Mouse (Mus musculus): ENCODE measurements around the gene Dpysl4. TPM values are rescaled to one million over a fixed set of nuclear protein-coding genes. Genes with fewer than 3 reads are reported as not detected.

Gene Dpysl4
- polyA plus RNA-seq, 1 experiment from 2014 or later: 21.1 TPM

DNA sequence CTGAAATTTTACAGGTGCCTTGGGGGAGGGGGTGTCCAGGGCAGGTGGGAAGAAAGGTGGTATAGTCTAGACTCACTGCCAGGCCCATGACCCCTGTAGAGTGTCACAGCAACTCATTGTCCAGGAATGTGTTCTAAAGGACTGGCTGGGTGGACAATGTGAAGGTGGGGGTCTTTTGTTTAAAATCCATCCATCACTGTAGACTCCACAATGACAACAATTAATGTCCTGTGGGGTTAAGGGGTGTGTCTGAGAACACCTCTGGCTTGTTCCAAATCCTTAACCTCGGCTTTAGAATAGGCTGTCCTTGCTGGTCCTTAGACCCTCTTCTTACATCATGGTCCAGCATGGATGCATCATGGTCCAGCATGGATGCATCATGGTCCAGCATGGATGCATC is 1.5 kb upstream of the Dpysl4 start:
- WGBS: 68% methylated on average over 1 of the region's 1 CpGs

DNA sequence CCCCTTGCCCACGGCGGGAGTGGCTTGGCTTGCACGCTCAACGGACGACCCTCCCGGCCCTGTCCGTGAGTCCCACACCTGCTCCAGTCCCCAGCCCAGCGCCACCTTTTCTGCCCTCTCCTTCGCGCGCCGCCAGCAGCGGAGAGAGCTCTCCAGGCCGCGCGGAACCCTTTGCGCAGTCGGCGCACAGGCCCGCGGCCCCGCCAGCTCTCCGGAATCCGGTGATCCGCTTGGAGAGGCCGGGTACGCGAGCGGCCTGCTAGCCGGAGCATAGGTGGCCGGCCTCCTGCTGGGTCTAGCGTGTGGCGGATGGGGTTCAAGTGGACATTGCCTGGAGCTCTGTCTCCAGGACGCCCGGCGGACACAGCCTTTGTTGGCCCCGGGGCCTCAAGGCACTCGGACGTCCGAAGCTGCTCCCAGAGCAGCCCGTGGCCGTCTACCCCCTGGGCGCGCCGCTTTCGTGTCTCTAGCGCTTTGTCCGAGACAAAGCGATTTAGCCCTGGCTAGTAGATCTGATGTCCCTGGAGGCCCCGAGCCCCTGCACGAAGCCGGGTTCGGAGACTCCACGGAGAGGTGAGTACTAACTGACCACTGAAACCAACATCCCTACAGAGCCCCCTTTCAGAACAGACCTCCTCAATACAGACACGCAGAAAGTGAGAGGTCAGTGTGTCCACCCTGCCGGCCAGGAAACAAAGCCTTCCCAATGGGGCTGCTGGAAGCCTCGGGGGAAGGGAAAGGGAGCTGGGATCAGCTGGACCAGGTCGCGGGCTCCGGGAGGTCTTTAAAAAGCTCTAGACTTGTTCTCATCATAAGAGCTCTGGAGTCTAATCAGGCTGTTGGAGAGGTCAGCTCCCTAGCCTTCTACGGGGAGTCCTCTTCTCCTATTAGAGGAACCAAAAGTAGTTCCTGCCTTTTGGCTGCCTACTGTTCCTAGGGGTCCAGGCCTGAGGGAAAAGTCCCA is 676 bp downstream of the Dpysl4 start:
- WGBS: 3% methylated on average over 61 of the region's 61 CpGs
- Histone ChIP-seq H3K27me3 (peaks cover 19% of the 10 kb centered on the region), H3K36me3 (peaks cover 8% of the 10 kb centered on the region; the same call in 1 of the 2 replicates), H3K9ac (peak overlapping the region; percentile 47), H3K4me2 (replicated peaks) (peak overlapping the region; percentile 76), H3K4me3 (replicated peaks) (peak overlapping the region; percentile 67), H3K4me1 (peaks cover 23% of the 10 kb centered on the region), H3K9me3 (replicated peaks) (no peaks in the 10 kb centered on the region), H3K27ac (replicated peaks) (no peak overlapping the region; the same call in 1 of the 2 replicates)
- peak; percentile 58; the same call in 1 of the 2 replicates for ATAC-seq (ENCODE audit: insufficient number of reproducible peaks, low FRiP score, low TSS enrichment, low read depth)

More for the DNA sequence above, 1.5 kb upstream of the Dpysl4 start:
- Histone ChIP-seq H3K4me2 (replicated peaks) (no peak overlapping the region), H3K9ac (no peak overlapping the region), H3K4me1 (peaks cover 23% of the 10 kb centered on the region), H3K36me3 (no peaks in the 10 kb centered on the region), H3K9me3 (replicated peaks) (no peaks in the 10 kb centered on the region), H3K27me3 (peaks cover 19% of the 10 kb centered on the region), H3K4me3 (replicated peaks) (no peak overlapping the region), H3K27ac (replicated peaks) (no peak overlapping the region)
- ATAC-seq (ENCODE audit: insufficient number of reproducible peaks, low FRiP score, low TSS enrichment, low read depth): no peak

DNA sequence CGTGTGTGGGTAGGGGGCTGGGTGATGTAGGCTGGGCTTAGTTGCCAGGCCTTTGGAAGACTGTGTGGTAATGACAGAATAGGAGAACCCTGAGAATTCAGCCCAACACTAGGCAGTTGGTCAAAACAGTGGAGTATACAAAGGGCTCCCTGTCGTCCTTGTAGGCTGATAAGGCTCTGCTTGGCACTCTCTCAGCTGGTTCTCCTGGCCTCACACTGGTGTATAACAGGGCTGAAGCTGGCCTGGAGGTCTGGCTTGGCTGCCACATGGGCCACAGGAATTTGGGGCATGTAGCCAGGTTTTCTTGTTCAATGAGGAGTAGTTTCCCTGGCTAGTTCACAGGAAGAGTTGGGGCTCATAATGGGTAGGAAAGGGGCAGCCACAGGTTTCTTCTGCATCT is 2.0 kb downstream of the Dpysl4 start:
- H3K9ac ChIP-seq: no peak overlapping the region
- no peak overlapping the region for H3K4me3 ChIP-seq (replicated peaks)
- no peaks in the 10 kb centered on the region for H3K9me3 ChIP-seq (replicated peaks)
- H3K4me1 ChIP-seq: peaks cover 23% of the 10 kb centered on the region
- no peak for ATAC-seq (ENCODE audit: insufficient number of reproducible peaks, low FRiP score, low TSS enrichment, low read depth)
- H3K27me3 ChIP-seq: peaks cover 19% of the 10 kb centered on the region
- no peak overlapping the region for H3K4me2 ChIP-seq (replicated peaks)
- H3K36me3 ChIP-seq: peaks cover 19% of the 10 kb centered on the region; the same call in 1 of the 2 replicates
- WGBS: 55% methylated on average over 2 of the region's 2 CpGs
- no peak overlapping the region for H3K27ac ChIP-seq (replicated peaks)

DNA sequence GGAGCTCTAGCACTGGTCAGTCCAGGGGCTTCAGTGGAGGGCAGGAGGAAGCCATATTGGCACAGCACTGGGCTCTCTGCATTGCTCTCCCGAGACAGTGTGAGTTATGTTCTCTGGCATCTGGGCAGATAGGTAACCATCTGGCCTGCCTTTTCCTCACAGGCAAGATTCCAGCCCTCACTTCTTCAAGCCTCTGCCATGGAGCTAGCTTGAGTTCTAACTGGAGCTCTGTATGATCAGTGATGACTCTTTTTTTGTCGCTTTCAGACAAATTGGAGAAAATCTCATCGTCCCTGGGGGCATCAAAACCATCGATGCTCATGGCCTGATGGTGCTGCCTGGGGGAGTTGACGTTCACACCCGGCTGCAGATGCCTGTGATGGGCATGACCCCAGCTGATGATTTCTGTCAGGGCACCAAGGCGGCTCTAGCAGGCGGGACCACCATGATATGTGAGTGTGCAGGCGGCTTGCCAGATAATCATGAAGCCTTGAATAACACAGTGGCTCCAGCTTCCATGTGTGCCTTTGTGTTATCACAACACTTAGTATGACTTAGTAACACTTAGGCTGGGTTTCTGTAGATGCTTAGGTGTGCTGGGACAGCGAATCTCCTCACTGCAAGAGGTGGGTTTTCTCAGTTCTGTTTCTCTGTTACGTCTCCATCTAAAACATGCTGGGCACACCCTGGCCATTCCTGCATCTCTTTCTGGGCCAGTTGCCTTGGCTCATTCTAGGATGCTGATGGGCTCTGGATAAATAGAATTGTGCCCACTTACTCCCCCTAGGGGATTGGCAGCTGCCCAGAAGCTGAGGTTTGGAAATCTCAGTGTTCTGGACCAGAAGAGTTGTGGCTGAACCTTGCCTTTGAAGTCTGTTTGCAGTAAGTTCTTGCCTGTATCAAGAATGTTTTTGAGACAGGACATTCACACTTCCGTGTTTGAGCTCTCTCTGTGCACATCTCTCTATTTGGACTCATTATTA is 4.4 kb downstream of the Dpysl4 start:
- H3K9me3 ChIP-seq (replicated peaks): no peaks in the 10 kb centered on the region
- ATAC-seq (ENCODE audit: insufficient number of reproducible peaks, low FRiP score, low TSS enrichment, low read depth): no peak
- H3K4me3 ChIP-seq (replicated peaks): no peak overlapping the region
- peaks cover 19% of the 10 kb centered on the region; the same call in 1 of the 2 replicates for H3K36me3 ChIP-seq
- H3K27ac ChIP-seq (replicated peaks): no peak overlapping the region
- no peak overlapping the region for H3K4me2 ChIP-seq (replicated peaks)
- H3K4me1 ChIP-seq: peaks cover 23% of the 10 kb centered on the region
- H3K9ac ChIP-seq: no peak overlapping the region
- WGBS: 83% methylated on average over 12 of the region's 12 CpGs
- H3K27me3 ChIP-seq: peaks cover 13% of the 10 kb centered on the region

DNA sequence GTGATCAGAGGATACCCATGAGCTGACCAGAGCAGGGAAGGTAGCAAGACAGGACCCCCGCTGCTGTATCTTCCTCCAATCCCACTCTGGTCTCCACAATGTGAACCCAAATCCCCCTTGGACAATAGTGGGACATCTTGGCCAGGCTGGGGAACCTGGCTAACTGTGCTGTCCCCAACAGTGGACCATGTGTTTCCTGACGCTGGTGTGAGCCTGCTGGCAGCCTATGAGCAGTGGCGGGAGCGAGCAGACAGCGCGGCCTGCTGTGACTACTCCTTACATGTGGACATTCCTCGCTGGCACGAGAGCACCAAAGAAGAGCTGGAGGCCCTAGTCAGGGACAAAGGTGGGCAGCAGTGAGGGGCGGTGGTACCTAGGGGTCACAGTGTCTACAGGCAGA is 5.9 kb downstream of the Dpysl4 start:
- no peak for ATAC-seq (ENCODE audit: insufficient number of reproducible peaks, low FRiP score, low TSS enrichment, low read depth)
- 91% methylated on average over 9 of the region's 9 CpGs for WGBS
- peaks cover 4% of the 10 kb centered on the region; the same call in 1 of the 2 replicates for H3K27me3 ChIP-seq

DNA sequence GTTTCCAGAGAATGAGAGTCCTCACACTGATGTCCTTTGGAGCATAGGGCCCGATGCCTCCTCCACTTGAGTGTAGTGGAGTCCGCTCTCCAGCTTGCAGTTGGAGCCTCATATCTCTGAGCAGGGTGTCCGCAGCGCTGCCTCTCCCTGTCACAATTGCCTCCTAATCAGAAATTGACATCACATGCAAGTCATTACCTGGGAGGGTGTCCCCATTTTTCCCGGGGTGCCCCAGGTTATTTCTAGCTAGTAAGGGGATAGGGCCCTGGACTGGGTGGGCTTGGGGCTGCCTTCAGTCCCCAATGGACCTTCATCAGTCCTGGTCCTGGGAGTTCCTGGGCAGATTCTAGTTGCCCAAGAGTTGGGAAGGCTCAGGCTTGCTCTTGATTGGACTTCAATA is 6.9 kb downstream of the Dpysl4 start:
- WGBS: 93% methylated on average over 5 of the region's 5 CpGs
- H3K36me3 ChIP-seq: peaks cover 19% of the 10 kb centered on the region; the same call in 1 of the 2 replicates
- no peak for ATAC-seq (ENCODE audit: insufficient number of reproducible peaks, low FRiP score, low TSS enrichment, low read depth)

More for the DNA sequence above, 5.9 kb downstream of the Dpysl4 start:
- Histone ChIP-seq H3K4me3 (replicated peaks) (no peak overlapping the region), H3K9me3 (replicated peaks) (no peaks in the 10 kb centered on the region), H3K4me2 (replicated peaks) (no peak overlapping the region), H3K9ac (no peak overlapping the region), H3K36me3 (peaks cover 19% of the 10 kb centered on the region; the same call in 1 of the 2 replicates), H3K4me1 (peaks cover 11% of the 10 kb centered on the region), H3K27ac (replicated peaks) (no peak overlapping the region)

DNA sequence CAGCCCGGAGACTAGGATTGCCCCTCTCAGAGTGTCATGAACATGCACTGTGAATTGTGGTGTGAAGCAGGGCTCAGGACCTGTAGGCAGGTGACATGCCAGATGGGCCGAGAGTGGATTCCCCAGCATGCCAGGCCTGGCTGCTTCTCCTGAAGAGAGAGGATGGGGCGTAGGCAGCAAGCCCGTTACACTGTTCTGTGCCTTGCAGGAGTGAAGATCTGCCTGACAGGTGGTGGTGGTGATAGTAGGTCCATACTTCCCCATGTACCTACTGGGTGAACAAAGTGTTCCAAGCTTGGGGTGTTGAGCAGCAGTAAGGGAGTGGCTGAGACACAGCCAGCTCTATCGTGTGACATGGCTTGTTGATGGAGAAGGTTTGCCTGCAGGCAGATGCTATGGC is 7.3 kb downstream of the Dpysl4 start:
- Histone ChIP-seq H3K4me3 (replicated peaks) (no peak overlapping the region), H3K27me3 (no peaks in the 10 kb centered on the region), H3K36me3 (peaks cover 19% of the 10 kb centered on the region; the same call in 1 of the 2 replicates), H3K4me2 (replicated peaks) (no peak overlapping the region), H3K4me1 (no peaks in the 10 kb centered on the region), H3K27ac (replicated peaks) (no peak overlapping the region), H3K9ac (no peak overlapping the region), H3K9me3 (replicated peaks) (no peaks in the 10 kb centered on the region)
- 83% methylated on average over 5 of the region's 5 CpGs for WGBS
- ATAC-seq (ENCODE audit: insufficient number of reproducible peaks, low FRiP score, low TSS enrichment, low read depth): no peak

More for the DNA sequence above, 6.9 kb downstream of the Dpysl4 start:
- H3K9ac ChIP-seq: no peak overlapping the region
- H3K4me2 ChIP-seq (replicated peaks): no peak overlapping the region
- H3K9me3 ChIP-seq (replicated peaks): no peaks in the 10 kb centered on the region
- H3K4me3 ChIP-seq (replicated peaks): no peak overlapping the region
- no peak overlapping the region for H3K27ac ChIP-seq (replicated peaks)
- 0 out of 2 replicates have a peak, but pooled peaks cover 3% of the 10 kb centered on the region for H3K4me1 ChIP-seq
- H3K27me3 ChIP-seq: no peaks in the 10 kb centered on the region

DNA sequence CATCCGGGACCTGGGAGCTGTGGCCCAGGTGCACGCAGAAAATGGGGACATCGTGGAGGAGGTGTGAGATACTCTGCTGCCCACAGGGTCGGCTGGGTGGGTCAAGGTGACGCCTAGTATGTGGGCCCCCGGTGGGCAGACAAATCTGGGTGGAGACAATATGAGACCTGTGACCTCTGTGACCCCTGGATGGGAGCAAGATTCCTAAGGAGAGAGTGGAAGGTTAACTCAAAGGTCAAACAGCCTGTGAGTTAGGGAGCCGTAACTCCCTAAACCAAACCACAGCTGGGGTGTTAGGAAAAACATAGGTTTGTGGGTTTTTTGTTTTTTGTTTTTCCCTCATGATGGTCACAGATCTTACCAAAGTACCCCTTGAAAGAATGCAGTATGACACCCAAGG is 8.0 kb downstream of the Dpysl4 start:
- no peak for ATAC-seq (ENCODE audit: insufficient number of reproducible peaks, low FRiP score, low TSS enrichment, low read depth)
- Histone ChIP-seq H3K27ac (replicated peaks) (no peak overlapping the region), H3K27me3 (no peaks in the 10 kb centered on the region), H3K9ac (no peak overlapping the region), H3K4me3 (replicated peaks) (no peak overlapping the region), H3K4me2 (replicated peaks) (no peak overlapping the region), H3K9me3 (replicated peaks) (no peaks in the 10 kb centered on the region), H3K4me1 (no peaks in the 10 kb centered on the region), H3K36me3 (peaks cover 19% of the 10 kb centered on the region; the same call in 1 of the 2 replicates)
- WGBS: 79% methylated on average over 7 of the region's 7 CpGs

DNA sequence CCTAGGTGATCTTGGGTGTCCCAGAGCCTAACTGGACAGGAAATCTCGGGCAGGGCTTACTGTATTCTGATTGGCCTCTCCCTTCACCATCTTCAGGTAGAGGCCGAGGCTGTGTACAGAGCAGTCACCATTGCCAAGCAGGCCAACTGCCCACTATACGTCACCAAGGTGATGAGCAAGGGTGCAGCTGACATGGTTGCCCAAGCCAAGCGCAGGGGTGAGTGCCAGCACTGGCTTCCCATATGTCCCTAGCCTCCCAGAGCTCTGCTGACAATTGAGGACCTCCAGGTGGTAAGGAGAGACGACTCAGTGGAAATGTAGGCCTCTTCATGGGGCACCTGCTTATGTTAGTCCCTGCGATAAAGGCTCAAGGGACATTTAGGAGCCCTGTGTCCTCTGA is 9.0 kb downstream of the Dpysl4 start:
- H3K36me3 ChIP-seq: peaks cover 18% of the 10 kb centered on the region; the same call in 1 of the 2 replicates
- 86% methylated on average over 6 of the region's 6 CpGs for WGBS

DNA sequence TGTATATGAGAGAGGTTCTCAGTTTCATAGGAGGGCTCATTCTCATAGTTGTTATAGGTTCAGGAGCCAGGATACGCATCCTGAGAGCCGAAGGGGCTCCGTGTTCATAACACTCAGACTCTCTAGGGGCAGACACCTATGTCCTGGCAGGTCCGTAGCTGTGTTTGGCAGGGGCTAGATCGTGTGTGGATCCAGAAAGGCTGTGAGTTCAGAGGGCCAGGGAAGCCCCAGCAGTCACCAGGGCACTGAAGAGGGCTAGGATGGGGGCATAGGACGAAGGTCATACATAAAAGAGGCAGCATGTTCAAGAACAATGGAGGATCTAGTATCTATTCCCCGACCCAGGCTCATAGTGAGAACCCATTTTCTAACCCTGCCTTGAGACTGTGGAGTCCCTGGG is 9.5 kb downstream of the Dpysl4 start:
- H3K27ac ChIP-seq (replicated peaks): no peak overlapping the region
- H3K27me3 ChIP-seq: no peaks in the 10 kb centered on the region
- H3K4me2 ChIP-seq (replicated peaks): no peak overlapping the region
- H3K9me3 ChIP-seq (replicated peaks): no peaks in the 10 kb centered on the region
- no peak for ATAC-seq (ENCODE audit: insufficient number of reproducible peaks, low FRiP score, low TSS enrichment, low read depth)
- 85% methylated on average over 7 of the region's 7 CpGs for WGBS
- H3K9ac ChIP-seq: no peak overlapping the region
- H3K4me1 ChIP-seq: no peaks in the 10 kb centered on the region
- peaks cover 15% of the 10 kb centered on the region; the same call in 1 of the 2 replicates for H3K36me3 ChIP-seq
- no peak overlapping the region for H3K4me3 ChIP-seq (replicated peaks)

More for the DNA sequence above, 9.0 kb downstream of the Dpysl4 start:
- Histone ChIP-seq H3K9ac (no peak overlapping the region), H3K4me1 (no peaks in the 10 kb centered on the region), H3K27me3 (no peaks in the 10 kb centered on the region), H3K4me3 (replicated peaks) (no peak overlapping the region), H3K27ac (replicated peaks) (no peak overlapping the region), H3K4me2 (replicated peaks) (no peak overlapping the region), H3K9me3 (replicated peaks) (no peaks in the 10 kb centered on the region)
- ATAC-seq (ENCODE audit: insufficient number of reproducible peaks, low FRiP score, low TSS enrichment, low read depth): no peak
